Mouse (Mus musculus) myocyte (in vitro differentiated cells): Measurements from ENCODE around the gene Olfr1420.

Experiments used
- E2F4 ChIP-seq: IDR thresholded peaks from one replicate; pipeline ENCODE4 v1.6.1; 2011; ENCODE audit warnings: mild to moderate bottlenecking, control low read depth, moderate library complexity; ENCODE audit not compliant: insufficient read depth
- MYOD1 ChIP-seq, 3 experiments: IDR thresholded peaks; one replicate each; pipeline ENCODE4 v1.6.1; 2011; ENCODE audit warnings: control low read depth in 2 of 3, low read depth in 2 of 3, mild to moderate bottlenecking in 2 of 3, moderate library complexity in 1 of 3; ENCODE audit not compliant: insufficient read length in 2 of 3, control insufficient read depth in 1 of 3
- POLR2AphosphoS2 ChIP-seq: IDR thresholded peaks from one replicate; pipeline ENCODE4 v1.6.1; 2011; ENCODE audit warnings: low read depth, control low read depth; ENCODE audit not compliant: insufficient read length
- SRF ChIP-seq: IDR thresholded peaks from one replicate; pipeline ENCODE4 v1.6.1; 2011; ENCODE audit warnings: low read depth; ENCODE audit not compliant: control insufficient read depth, insufficient read length

DNA sequence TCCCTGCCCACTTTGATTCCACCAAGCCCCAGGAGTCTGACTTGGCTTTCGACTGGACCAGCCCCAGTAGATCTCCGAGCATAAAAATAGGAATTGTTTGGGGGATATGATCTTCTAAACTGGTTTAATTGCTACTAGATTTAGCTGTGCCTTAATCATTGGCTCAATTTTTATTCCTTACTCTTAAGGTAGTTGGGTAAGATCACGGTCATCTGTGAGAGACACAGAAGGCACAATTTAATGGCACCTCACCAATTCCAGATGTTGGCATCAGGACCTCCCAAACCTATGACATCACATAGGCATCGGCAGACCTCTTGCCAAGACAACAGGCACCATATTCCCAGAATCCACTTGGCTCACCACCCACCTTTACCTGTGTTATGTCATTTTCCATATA, 47.2 kb upstream of the Olfr1420 start, which contains the start of gene Olfr1417:
- TF ChIP-seq POLR2AphosphoS2, result no peak
- TF ChIP-seq SRF, result no peak
- TF ChIP-seq E2F4, result no peak
- TF ChIP-seq MYOD1 (IDR thresholded peaks at IDR 0.05; ENCODE audit: control insufficient read depth in 1 of 3, insufficient read length in 2 of 3, low read depth in 2 of 3), result no peak
